Mouse (Mus musculus) G1E-ER4 (cell line): ENCODE measurements around the gene Plekha5. TPM values are rescaled to one million over a fixed set of nuclear protein-coding genes. Genes with fewer than 3 reads are reported as not detected.

Experiments used
- GATA1 ChIP-seq: IDR thresholded peaks from one replicate; pipeline ENCODE4 v1.8.0; 2012; ENCODE audit warnings: low read length, inconsistent platforms
- polyA plus RNA-seq: library from polyadenylated mRNA; stranded (reverse); fragments of >175 nt; gene quantifications from 2 replicates; pipeline ENCODE4 v1.2.3, GENCODE M21; 2012

The Plekha5 gene
- polyA plus RNA-seq, 1 experiment, result not detected

DNA sequence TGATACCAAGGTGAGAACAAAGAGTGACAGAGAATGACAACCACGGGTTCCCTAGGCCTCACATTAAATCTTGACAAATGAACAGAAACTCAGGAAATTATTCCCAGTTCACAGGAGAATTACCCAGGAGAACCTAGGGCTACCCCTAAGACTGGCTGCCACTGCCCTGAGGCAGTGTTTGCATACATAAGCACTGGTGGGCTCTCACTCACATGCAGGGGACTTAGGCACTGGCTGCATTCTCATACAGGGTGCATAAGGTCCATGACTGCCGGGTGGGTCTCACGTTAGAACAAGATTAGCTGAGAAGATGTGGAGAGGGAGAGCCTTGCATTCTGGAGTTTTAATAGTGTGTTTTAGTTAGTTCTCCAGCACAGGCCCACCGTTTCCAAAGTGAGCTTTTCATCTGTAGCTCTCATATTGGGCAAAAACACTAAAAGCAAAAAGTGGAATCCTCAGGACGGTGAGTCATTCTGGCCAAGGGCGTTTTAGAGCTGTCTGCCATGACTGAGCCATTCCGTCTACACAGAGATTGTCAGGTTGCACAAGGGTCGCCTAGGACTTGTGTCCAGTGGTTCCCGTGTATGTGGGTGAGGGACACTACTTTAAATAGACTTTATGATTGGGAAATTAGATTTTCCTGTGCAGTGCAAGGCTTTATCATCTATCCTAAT, 138.2 kb downstream of the Plekha5 start:
- no peak for TF ChIP-seq GATA1

DNA sequence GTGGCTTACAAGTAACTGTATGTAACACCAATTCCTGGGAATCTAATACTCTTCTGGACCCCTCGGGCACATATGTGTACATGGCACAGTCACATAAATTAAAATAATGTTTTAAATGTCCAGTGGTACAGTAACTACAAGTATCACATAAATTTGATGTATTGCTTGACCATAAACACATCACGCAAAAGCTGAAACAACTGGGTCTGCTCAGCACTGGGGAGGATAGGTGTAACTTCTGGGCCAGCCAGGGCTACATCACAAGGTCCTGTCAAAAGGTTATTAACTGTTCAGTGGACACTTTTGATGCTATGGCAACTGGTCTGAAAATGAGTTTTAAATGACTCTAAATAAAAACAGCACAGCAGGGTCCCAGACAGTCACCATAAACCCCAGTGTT, 143.3 kb downstream of the Plekha5 start:
- TF ChIP-seq GATA1, result no peak

DNA sequence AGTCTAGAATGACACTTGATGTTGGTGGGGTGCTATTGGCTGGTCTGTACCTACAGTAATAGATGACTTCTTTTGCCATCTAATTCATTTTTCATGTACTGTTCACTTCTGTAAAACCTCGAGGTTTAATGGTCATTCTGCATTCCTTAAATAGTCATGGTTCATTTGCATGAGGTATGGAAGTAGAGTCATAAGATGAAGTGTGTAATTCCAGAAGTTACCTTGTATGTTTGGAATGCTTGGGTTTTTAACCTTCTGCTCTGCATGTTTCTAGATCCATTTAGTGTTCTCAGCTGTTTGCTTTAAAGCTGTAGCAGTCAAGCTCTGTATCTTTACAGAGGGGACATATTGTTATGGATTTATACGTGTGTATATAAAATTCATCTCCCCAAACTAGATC, 144.0 kb downstream of the Plekha5 start:
- TF ChIP-seq GATA1, result no peak

DNA sequence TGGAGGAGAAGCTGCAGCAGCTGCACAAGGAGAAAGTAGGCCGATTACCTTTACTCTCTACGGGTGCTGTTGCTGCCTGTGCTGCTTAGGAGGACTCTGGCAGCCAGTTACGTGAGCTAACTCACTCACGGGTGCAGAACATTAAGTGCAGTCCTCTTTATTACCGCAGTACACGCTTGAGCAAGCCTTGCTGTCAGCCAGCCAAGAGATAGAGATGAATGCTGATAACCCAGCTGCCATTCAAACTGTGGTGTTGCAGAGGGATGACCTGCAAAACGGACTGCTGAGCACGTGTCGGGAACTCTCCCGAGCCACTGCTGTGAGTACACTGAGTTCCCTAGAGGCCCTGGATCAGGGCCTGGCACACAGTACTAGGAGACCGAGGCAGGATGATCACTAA, 146.3 kb downstream of the Plekha5 start:
- TF ChIP-seq GATA1, result no peak

DNA sequence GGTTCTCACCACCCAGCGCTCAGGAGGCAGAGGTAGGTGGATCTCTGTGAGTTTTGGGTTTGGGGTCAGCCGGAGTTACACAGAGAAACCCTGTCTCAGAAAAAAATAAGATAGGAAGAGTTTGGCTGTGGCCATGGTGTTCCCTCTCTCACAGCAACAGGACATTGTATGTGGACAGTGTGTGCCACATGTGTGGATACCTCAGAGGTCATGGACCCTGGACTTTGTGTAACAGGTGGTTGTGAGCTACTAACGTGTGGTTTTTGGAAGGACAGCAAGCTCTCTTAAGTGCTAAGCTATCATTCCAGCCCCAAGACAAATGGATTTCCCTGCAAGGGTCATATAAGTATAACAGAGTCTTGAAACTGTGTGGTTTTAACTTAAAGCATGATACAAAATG, 151.1 kb downstream of the Plekha5 start:
- TF ChIP-seq GATA1, result no peak

DNA sequence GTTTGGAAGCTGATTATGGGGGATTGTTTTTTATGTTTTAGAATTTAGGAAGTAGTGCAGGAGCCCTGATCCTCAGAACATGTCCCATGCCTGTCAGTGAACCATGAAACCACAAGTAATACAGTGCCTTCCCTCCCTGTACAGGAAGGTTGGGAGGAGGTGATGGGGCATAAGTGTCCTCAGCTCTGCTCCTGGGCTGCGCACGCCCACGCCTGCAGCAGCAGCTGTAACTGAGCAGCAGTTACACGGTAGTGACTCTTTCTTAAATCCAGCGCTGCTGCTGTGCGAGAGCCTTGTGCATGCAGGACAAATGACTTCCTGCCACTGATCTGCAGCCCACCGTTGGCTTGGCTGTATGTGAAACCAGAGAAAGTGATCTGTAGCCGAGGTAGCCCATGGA, 152.3 kb downstream of the Plekha5 start:
- TF ChIP-seq GATA1, result no peak

DNA sequence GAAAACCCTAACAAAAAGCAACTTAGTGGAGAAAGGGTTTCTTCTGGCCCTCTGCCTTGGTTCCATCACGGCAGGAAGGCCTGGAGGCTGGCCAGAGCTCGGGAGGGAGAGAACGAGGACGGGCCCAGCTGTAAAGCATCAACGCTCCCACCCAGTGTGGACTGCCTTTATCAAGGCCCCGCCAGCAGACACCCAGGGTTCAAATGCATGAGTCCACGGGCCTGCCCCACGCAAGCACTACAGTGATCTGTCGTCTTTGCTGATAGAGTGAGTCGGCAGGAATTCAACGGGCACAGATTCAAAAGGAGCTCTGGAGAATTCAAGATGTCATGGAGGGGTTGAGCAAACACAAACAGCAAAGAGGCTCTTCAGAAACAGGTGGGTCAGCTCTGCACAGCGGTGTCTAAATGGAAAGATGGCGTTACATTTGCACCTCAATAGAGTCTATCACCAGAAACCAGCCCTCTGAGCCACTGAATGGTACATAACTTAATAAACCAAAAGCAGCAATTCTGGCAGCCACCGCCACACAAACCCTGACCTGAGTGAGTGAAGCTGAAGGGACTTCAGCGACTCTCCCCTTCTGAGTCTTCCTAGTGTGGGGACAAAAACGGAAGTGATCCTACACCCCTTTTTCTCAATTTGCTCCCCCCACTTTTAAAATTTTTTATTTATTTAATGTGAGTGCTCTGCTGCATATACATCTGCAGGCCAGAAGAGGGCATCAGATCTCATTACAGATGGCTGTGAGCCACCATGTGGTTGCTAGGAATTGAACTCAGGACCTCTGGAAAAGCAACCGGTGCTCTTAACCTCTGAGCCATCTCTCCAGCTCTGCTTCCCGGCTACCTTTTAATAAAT, 153.3 kb downstream of the Plekha5 start:
- no peak for TF ChIP-seq GATA1

DNA sequence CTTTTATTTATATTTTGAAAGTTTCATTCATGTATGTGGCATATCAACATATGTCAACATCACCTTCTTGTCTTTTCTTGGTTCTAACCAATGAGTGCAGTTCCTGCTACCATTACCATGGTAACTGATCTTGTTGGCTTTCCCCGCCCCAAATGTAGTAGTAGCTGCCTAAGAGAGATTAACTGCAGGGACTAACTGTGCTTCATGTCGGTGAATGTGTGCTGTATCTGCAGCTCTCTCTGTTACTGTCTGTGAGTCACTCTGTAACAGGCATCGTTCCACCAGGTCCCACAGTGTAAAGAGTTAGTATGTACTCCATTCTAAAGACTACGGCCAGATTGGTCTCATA, 153.9 kb downstream of the Plekha5 start:
- TF ChIP-seq GATA1, result no peak

DNA sequence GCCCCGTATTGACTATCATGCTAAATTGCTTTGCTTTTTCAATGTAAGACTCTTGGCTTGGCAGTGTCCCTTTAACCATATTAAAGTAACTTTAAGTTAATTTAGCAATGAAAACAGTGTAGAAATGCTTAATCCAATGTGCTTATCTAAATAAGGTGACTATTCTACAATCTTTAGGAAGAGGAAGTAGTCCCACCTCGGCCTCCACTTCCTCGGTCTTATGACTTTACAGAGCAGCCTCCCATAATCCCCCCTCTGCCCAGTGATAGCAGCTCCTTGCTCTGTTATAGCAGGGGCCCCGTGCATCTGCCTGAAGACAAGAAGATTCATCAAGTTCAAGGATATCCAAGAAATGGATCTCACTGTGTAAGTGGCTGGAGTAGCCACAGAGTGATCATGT, 156.3 kb downstream of the Plekha5 start:
- no peak for TF ChIP-seq GATA1

DNA sequence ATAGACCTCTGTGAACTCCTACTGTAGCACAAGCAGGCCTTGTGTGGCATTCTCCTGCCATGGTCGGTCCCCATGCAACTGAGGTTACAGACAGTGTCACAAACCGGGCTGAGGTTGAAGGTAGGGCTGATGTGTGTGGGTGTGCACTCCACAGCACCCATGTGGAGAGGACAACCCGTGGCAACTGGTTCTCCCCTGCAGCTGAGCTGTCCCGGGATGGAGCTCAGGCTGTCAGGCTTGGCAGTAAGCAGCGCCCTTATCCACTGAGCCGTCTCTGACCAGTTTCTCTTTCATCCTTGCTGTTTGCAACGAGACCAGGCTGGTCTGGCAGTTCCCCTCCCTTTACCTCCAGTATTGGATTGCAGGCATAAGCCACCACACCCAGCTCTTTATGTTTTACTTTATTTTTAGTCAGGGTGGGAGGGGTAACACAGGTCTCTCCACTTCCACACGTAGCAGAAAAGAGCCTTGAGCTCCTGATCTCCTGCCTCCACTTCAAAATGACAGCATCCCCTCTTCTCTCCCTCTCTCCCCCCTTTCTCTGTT, 162.9 kb downstream of the Plekha5 start:
- TF ChIP-seq GATA1, result no peak

DNA sequence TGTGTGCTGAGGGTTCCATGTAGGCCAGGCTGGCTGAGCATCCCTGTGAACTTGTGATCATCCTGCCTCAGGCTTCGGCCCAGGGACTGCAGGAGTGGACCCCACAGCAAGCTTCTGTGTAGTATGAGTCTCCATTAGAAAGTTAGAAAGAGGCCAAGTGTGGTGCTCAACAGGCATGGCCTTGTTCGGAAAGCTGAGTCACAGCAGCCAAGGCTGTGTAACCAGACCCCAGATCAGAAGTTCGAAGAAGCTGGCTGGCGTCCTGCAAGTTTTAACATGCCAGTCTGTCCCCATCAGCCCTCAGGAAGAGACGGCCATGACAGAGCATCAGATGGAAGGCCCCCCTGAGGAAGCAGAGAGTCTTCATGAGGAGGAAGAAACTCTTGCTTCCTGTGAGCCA, 167.5 kb downstream of the Plekha5 start:
- TF ChIP-seq GATA1, result no peak

DNA sequence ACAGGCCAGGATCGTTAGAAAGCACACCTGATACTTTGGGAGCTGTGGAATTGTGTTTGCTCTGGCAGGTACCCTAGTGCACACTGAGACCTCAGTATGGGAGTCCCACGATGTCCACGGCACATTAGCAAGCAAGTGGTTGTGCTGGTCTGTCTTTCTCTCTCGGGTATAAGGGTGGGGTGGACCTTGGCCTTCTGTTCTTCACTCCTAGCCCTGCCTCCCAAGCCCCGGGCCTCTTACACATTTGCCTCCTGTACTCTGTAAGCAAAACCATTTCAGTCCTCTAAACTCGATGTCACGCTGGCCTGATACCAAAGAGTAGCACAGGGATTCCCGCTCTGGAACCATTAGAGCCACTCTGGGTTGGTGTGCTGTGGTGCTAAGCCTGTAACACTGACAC, 168.9 kb downstream of the Plekha5 start:
- no peak for TF ChIP-seq GATA1

DNA sequence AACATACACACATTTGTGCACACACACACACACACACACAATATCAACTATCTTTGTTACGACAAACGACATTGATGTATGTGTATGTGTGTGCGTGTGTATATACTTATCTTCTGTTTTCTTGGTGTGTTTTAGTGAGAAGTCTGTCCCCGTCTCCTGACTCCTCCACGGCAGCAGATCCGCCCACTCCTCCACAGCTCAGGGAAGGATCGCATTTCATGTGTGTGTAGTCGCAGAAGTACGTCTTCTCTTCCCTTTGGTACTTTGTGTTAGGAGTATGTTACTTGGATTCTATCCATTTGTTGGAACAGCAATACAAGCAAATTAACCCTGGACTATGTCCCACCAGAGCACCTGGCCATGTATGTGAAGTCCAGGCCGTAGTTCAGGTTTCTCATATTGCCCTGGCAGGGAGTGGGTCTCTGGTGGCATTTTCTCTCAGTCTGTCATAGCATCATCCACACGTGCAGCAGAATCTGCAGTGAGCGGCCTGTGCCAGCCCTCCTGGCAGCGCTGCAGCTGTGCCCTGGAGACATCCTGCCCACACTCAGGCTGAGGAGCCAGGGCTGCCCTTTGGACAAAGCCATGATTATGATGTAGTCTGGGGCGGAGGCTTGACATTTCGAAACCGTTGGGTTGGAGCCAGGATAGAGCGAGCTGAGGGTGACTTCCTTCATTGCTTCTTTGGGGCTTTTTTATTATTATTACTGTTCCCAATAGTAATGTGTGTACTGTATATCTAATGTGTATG, 169.7 kb downstream of the Plekha5 start:
- no peak for TF ChIP-seq GATA1

DNA sequence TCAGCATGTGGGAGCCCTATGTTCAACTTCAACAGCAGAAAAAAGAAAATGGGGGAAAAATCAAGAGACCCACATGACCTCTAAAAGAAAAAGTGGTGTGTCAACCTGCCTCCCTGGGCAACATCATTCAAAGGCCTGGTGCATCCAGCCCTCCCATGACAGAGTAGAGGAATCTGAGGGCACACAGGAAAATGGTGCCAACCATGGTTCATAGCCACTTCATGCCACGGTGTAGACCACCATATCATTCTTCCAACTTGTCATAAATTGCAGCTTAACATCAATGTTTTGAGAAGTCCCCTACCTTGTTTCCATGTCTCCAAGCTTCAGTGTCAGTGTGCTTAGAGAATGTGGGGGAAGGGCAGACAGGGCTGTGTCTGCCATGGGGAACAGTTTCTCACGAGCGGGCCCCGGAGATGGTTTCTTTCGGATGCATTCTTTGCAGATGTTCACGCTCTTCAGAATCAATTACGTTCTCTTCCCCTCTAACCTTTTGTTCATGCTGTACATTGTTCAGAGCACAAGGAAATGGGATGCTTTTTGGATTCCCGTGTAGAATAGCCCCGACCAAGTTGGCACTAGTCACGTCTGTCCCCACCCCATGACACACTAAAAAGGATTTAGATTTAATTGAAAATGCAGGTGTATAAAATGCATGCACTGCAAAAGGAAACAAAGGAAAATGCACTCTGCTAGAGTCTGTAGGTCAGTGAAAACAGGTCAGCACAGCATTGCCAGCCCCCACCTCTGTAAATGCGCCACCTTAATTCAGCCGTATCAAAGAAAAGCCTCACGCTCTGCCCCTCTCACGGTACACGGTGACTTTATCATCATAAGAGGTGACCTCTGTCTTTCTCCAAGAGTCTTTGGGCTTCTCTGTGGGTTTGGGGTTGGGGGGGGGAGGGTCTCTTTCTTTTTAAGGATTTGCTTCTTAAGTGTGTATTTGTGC, 173.8 kb downstream of the Plekha5 start:
- no peak for TF ChIP-seq GATA1

DNA sequence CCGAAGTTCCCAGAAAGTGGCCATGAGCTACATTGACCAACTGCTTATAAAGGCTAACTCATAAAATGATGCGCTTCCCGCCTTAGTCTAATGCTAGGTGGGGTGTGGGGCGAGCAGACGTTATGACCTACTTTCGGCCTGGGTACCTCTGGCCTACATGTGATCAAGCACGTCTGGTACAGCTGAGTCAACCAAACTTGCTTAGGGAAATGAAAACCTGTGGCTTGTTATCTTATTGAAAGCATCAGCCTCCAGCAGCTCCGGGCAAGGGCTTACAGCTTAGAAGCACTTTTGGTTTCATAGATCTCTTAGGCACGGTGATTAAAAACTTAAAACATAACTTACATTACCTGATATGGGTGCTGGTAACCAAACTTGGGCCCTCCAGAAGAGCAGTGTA, 174.7 kb downstream of the Plekha5 start:
- no peak for TF ChIP-seq GATA1
